Mouse (Mus musculus): ENCODE results near the gene Pofut2. TPM values are rescaled to one million over a fixed set of nuclear protein-coding genes. Genes with fewer than 3 reads are reported as not detected.

Gene Pofut2
- polyA plus RNA-seq, 1 experiment = 30.4 TPM

- Histone ChIP-seq H3K4me1 (ENCODE audit: control insufficient read depth, insufficient read depth, insufficient read length, low read length) (peaks cover 26% of the 10 kb centered on the region; the same call in 1 of the 2 replicates), H3K36me3 (ENCODE audit: control insufficient read depth, insufficient read depth, low read length) (no peaks in the 10 kb centered on the region), H3K4me3 (ENCODE audit: low read depth, low read length) (no peak overlapping the region), H3K27ac (ENCODE audit: insufficient read depth, low read depth, low read length) (no peak overlapping the region), H3K27me3 (ENCODE audit: control insufficient read depth, insufficient read depth, low read length) (no peaks in the 10 kb centered on the region)
- TF ChIP-seq POLR2A (IDR thresholded peaks at IDR 0.05; ENCODE audit: low read depth, low read length) = no peak
- TF ChIP-seq CTCF (IDR thresholded peaks at IDR 0.05; ENCODE audit: extremely low read depth, insufficient read length, insufficient replicate concordance, low read depth, low read length) = no peak
- 33% methylated on average over 8 of the region's 8 CpGs for WGBS
These were observed 44.4 kb upstream of the Pofut2 start for GRCm38 (mm10) chr10:77214586-77214985.

GRCm38 (mm10) chr10:77215641-77216040 lies 43.4 kb upstream of the Pofut2 start:
- H3K36me3 ChIP-seq (ENCODE audit: control insufficient read depth, insufficient read depth, low read length) = no peaks in the 10 kb centered on the region
- no peak for TF ChIP-seq CTCF (IDR thresholded peaks at IDR 0.05; ENCODE audit: extremely low read depth, insufficient read length, insufficient replicate concordance, low read depth, low read length)
- no peak for TF ChIP-seq POLR2A (IDR thresholded peaks at IDR 0.05; ENCODE audit: low read depth, low read length)
- no peak overlapping the region for H3K27ac ChIP-seq (ENCODE audit: insufficient read depth, low read depth, low read length)
- no peaks in the 10 kb centered on the region for H3K27me3 ChIP-seq (ENCODE audit: control insufficient read depth, insufficient read depth, low read length)
- H3K4me1 ChIP-seq (ENCODE audit: control insufficient read depth, insufficient read depth, insufficient read length, low read length) = peaks cover 24% of the 10 kb centered on the region; the same call in 1 of the 2 replicates
- H3K4me3 ChIP-seq (ENCODE audit: low read depth, low read length) = no peak overlapping the region
- WGBS = 73% methylated on average over 4 of the region's 4 CpGs

GRCm38 (mm10) chr10:77216313-77216712 lies 42.7 kb upstream of the Pofut2 start:
- Histone ChIP-seq H3K4me1 (ENCODE audit: control insufficient read depth, insufficient read depth, insufficient read length, low read length) (peaks cover 21% of the 10 kb centered on the region; the same call in 1 of the 2 replicates), H3K36me3 (ENCODE audit: control insufficient read depth, insufficient read depth, low read length) (no peaks in the 10 kb centered on the region), H3K27me3 (ENCODE audit: control insufficient read depth, insufficient read depth, low read length) (no peaks in the 10 kb centered on the region), H3K4me3 (ENCODE audit: low read depth, low read length) (no peak overlapping the region), H3K27ac (ENCODE audit: insufficient read depth, low read depth, low read length) (no peak overlapping the region)
- TF ChIP-seq POLR2A (IDR thresholded peaks at IDR 0.05; ENCODE audit: low read depth, low read length) (no peak), CTCF (IDR thresholded peaks at IDR 0.05; ENCODE audit: extremely low read depth, insufficient read length, insufficient replicate concordance, low read depth, low read length) (no peak)
- 80% methylated on average over 2 of the region's 2 CpGs for WGBS

- Histone ChIP-seq H3K4me1 (ENCODE audit: control insufficient read depth, insufficient read depth, insufficient read length, low read length) (peaks cover 13% of the 10 kb centered on the region; the same call in 1 of the 2 replicates), H3K27me3 (ENCODE audit: control insufficient read depth, insufficient read depth, low read length) (no peaks in the 10 kb centered on the region), H3K4me3 (ENCODE audit: low read depth, low read length) (no peak overlapping the region), H3K36me3 (ENCODE audit: control insufficient read depth, insufficient read depth, low read length) (no peaks in the 10 kb centered on the region), H3K27ac (ENCODE audit: insufficient read depth, low read depth, low read length) (peak overlapping the region; percentile 24; the same call in 1 of the 2 replicates)
- 37% methylated on average over 6 of the region's 6 CpGs for WGBS
- TF ChIP-seq CTCF (IDR thresholded peaks at IDR 0.05; ENCODE audit: extremely low read depth, insufficient read length, insufficient replicate concordance, low read depth, low read length) (no peak), POLR2A (IDR thresholded peaks at IDR 0.05; ENCODE audit: low read depth, low read length) (no peak)
These were observed 41.8 kb upstream of the Pofut2 start for GRCm38 (mm10) chr10:77217155-77217731.

GRCm38 (mm10) chr10:77218059-77218458 lies 41.0 kb upstream of the Pofut2 start:
- peaks cover 13% of the 10 kb centered on the region; the same call in 1 of the 2 replicates for H3K4me1 ChIP-seq (ENCODE audit: control insufficient read depth, insufficient read depth, insufficient read length, low read length)
- TF ChIP-seq POLR2A (IDR thresholded peaks at IDR 0.05; ENCODE audit: low read depth, low read length) (no peak), CTCF (IDR thresholded peaks at IDR 0.05; ENCODE audit: extremely low read depth, insufficient read length, insufficient replicate concordance, low read depth, low read length) (no peak)
- no peak overlapping the region for H3K4me3 ChIP-seq (ENCODE audit: low read depth, low read length)
- H3K36me3 ChIP-seq (ENCODE audit: control insufficient read depth, insufficient read depth, low read length) = no peaks in the 10 kb centered on the region
- no peak overlapping the region for H3K27ac ChIP-seq (ENCODE audit: insufficient read depth, low read depth, low read length)
- no peaks in the 10 kb centered on the region for H3K27me3 ChIP-seq (ENCODE audit: control insufficient read depth, insufficient read depth, low read length)
- WGBS = 74% methylated on average over 4 of the region's 4 CpGs

- TF ChIP-seq CTCF (IDR thresholded peaks at IDR 0.05; ENCODE audit: extremely low read depth, insufficient read length, insufficient replicate concordance, low read depth, low read length) = no peak
- no peak for TF ChIP-seq POLR2A (IDR thresholded peaks at IDR 0.05; ENCODE audit: low read depth, low read length)
- H3K27ac ChIP-seq (ENCODE audit: insufficient read depth, low read depth, low read length) = no peak overlapping the region
- WGBS = 77% methylated on average over 12 of the region's 12 CpGs
- H3K4me3 ChIP-seq (ENCODE audit: low read depth, low read length) = no peak overlapping the region
- no peaks in the 10 kb centered on the region for H3K36me3 ChIP-seq (ENCODE audit: control insufficient read depth, insufficient read depth, low read length)
- H3K4me1 ChIP-seq (ENCODE audit: control insufficient read depth, insufficient read depth, insufficient read length, low read length) = peaks cover 13% of the 10 kb centered on the region; the same call in 1 of the 2 replicates
- no peaks in the 10 kb centered on the region for H3K27me3 ChIP-seq (ENCODE audit: control insufficient read depth, insufficient read depth, low read length)
These were observed 39.5 kb upstream of the Pofut2 start for GRCm38 (mm10) chr10:77219411-77220025.

GRCm38 (mm10) chr10:77221108-77221507 lies 37.9 kb upstream of the Pofut2 start:
- no peaks in the 10 kb centered on the region for H3K36me3 ChIP-seq (ENCODE audit: control insufficient read depth, insufficient read depth, low read length)
- H3K27me3 ChIP-seq (ENCODE audit: control insufficient read depth, insufficient read depth, low read length) = no peaks in the 10 kb centered on the region
- 0 out of 2 replicates have a peak overlapping the region, but pooled peaks have one; percentile 39 for H3K27ac ChIP-seq (ENCODE audit: insufficient read depth, low read depth, low read length)
- WGBS = 9% methylated on average over 11 of the region's 11 CpGs
- TF ChIP-seq CTCF (IDR thresholded peaks at IDR 0.05; ENCODE audit: extremely low read depth, insufficient read length, insufficient replicate concordance, low read depth, low read length) (no peak), POLR2A (IDR thresholded peaks at IDR 0.05; ENCODE audit: low read depth, low read length) (no peak)
- H3K4me3 ChIP-seq (ENCODE audit: low read depth, low read length) = no peak overlapping the region
- peaks cover 13% of the 10 kb centered on the region; the same call in 1 of the 2 replicates for H3K4me1 ChIP-seq (ENCODE audit: control insufficient read depth, insufficient read depth, insufficient read length, low read length)

All from small intestine, adult 2 months (tissue).